Mouse (Mus musculus) limb, embryonic 14.5 days (tissue): ENCODE measurements around the gene Cracr2b. TPM values are rescaled to one million over a fixed set of nuclear protein-coding genes. Genes with fewer than 3 reads are reported as not detected.

Experiments
- ATAC-seq: fragments of 200-750 bp; cut with Nextera tagmentation; 2 replicates; pipeline ENCODE4 v1.8.0; 2017; ENCODE audit warnings: low read depth, moderate number of reproducible peaks, moderate TSS enrichment; ENCODE audit not compliant: low FRiP score
- DNase-seq: peaks from one replicate; pipeline ENCODE4 v3.0.0-alpha.2; 2015; ENCODE audit warnings: low spot score
- H3K27ac ChIP-seq: fragments of 300-500 bp; sonication (generic); replicated peaks from 2 replicates; pipeline ENCODE4 v1.5.1; 2014; ENCODE audit warnings: low read depth, mild to moderate bottlenecking, low read length, moderate library complexity, mixed read lengths
- H3K27me3 ChIP-seq: fragments of 300-500 bp; sonication (generic); 2 replicates; pipeline ENCODE4 v1.6.1; 2014; ENCODE audit warnings: low read length, mixed read lengths; ENCODE audit not compliant: control insufficient read depth, insufficient read depth
- H3K36me3 ChIP-seq: fragments of 300-500 bp; sonication (generic); 2 replicates; pipeline ENCODE4 v1.6.1; 2014; ENCODE audit warnings: mild to moderate bottlenecking, low read length, moderate library complexity, mixed read lengths; ENCODE audit not compliant: control insufficient read depth, insufficient read depth
- H3K4me1 ChIP-seq: fragments of 300-500 bp; sonication (generic); 2 replicates; pipeline ENCODE4 v1.6.1; 2014; ENCODE audit warnings: antibody characterized with exemption, low read length, mixed read lengths; ENCODE audit not compliant: control insufficient read depth, insufficient read depth
- H3K4me2 ChIP-seq: fragments of 300-500 bp; sonication (generic); replicated peaks from 2 replicates; pipeline ENCODE4 v1.6.1; 2014; ENCODE audit warnings: low read depth, mild to moderate bottlenecking, low read length, moderate library complexity; ENCODE audit not compliant: severe bottlenecking
- H3K4me3 ChIP-seq: fragments of 300-500 bp; sonication (generic); replicated peaks from 2 replicates; pipeline ENCODE4 v1.5.1; 2014; ENCODE audit warnings: low read length
- H3K9ac ChIP-seq: fragments of 300-500 bp; sonication (generic); 2 replicates; pipeline ENCODE4 v1.6.1; 2014; ENCODE audit warnings: mild to moderate bottlenecking, low read depth, low read length, moderate library complexity; ENCODE audit not compliant: severe bottlenecking
- H3K9me3 ChIP-seq: fragments of 300-500 bp; sonication (generic); 2 replicates; pipeline ENCODE4 v1.6.1; 2016; ENCODE audit warnings: low read length; ENCODE audit not compliant: control insufficient read depth
- POLR2A ChIP-seq: fragments of 200-500 bp; IDR thresholded peaks from 2 replicates; pipeline ENCODE4 v1.8.0; 2012; ENCODE audit warnings: inconsistent platforms, mild to moderate bottlenecking, moderate library complexity, borderline replicate concordance; ENCODE audit not compliant: insufficient read depth, insufficient read length; ENCODE audit errors: extremely low read depth
- WGBS: fragments of 180-500 bp; shearing (Covaris S2); extraction: QIAGEN DNeasy Blood & Tissue Kit; methylation state at CpG from one replicate; pipeline ENCODE4 v1.1.7; 2014; 5-methylcytosine and 5-hydroxymethylcytosine counted together
- polyA plus RNA-seq, 2 experiments: library from polyadenylated mRNA; depleted of rRNA in 1 of 2; stranded (reverse) in 1 of 2; unstranded in 1 of 2; fragments of >200 nt; fragmentation: Nextera tagmentation in 1 of 2; extraction: Ambion mirVana in 1 of 2; gene quantifications; 2 replicates each; pipeline versions ENCODE4 v1.2.1 to v1.2.3; 2012 to 2014

The Cracr2b gene
- polyA plus RNA-seq, 2 experiments, result 8.3 to 12.1 TPM

- H3K4me3 ChIP-seq, result no peak overlapping the region
- no peak overlapping the region for H3K27ac ChIP-seq
- ATAC-seq (no peak), DNase-seq (no peak)
- no peaks in the 10 kb centered on the region for H3K4me1 ChIP-seq
- H3K27me3 ChIP-seq, result no peaks in the 10 kb centered on the region
- no peak overlapping the region for H3K4me2 ChIP-seq
- no peak overlapping the region for H3K9ac ChIP-seq
- no peaks in the 10 kb centered on the region for H3K9me3 ChIP-seq
- TF ChIP-seq POLR2A, result no peak
- H3K36me3 ChIP-seq, result peaks cover 19% of the 10 kb centered on the region
These were observed 47.3 kb downstream of the Cracr2b start for GRCm38 (mm10) chr7:141508160-141508559.

GRCm38 (mm10) chr7:141510196-141510595, 49.3 kb downstream of the Cracr2b start:
- Histone ChIP-seq H3K4me2 (no peak overlapping the region), H3K27me3 (no peaks in the 10 kb centered on the region), H3K4me3 (no peak overlapping the region), H3K27ac (no peak overlapping the region), H3K9me3 (no peaks in the 10 kb centered on the region), H3K36me3 (peaks cover 31% of the 10 kb centered on the region), H3K4me1 (no peaks in the 10 kb centered on the region), H3K9ac (no peak overlapping the region)
- ATAC-seq (no peak), DNase-seq (no peak)
- no peak for TF ChIP-seq POLR2A
- 94% methylated on average over 5 of the region's 5 CpGs for WGBS

GRCm38 (mm10) chr7:141510681-141511191, 49.8 kb downstream of the Cracr2b start:
- no peak for DNase-seq
- Histone ChIP-seq H3K9me3 (no peaks in the 10 kb centered on the region), H3K36me3 (peaks cover 34% of the 10 kb centered on the region), H3K27me3 (no peaks in the 10 kb centered on the region), H3K4me3 (no peak overlapping the region), H3K27ac (no peak overlapping the region), H3K9ac (no peak overlapping the region), H3K4me1 (no peaks in the 10 kb centered on the region), H3K4me2 (no peak overlapping the region)
- 69% methylated on average over 8 of the region's 8 CpGs for WGBS
- TF ChIP-seq POLR2A, result no peak
- peak; percentile 26; the same call in 1 of the 2 replicates for ATAC-seq

Other genes starting within 250 kb of the Cracr2b start
- 6.6 and 6.9 TPM in 2 replicates for gene Lmntd2, start 247.0 kb upstream of the Cracr2b start, polyA plus RNA-seq (2012; rRNA removed)
- 0.95 and 1.7 TPM in 2 replicates for gene Lmntd2, start 247.0 kb upstream of the Cracr2b start, polyA plus RNA-seq (2014; fragmentation: Nextera tagmentation; extraction: Ambion mirVana)
- 40.0 and 44.8 TPM in 2 replicates for gene Rassf7, start 245.2 kb upstream of the Cracr2b start, polyA plus RNA-seq (2012; rRNA removed)
- gene Rassf7, start 245.2 kb upstream of the Cracr2b start, polyA plus RNA-seq (2014; fragmentation: Nextera tagmentation; extraction: Ambion mirVana), result 30.9 and 31.7 TPM in 2 replicates
- gene Phrf1, start 232.3 kb upstream of the Cracr2b start, polyA plus RNA-seq (2012; rRNA removed), result 37.6 and 42.6 TPM in 2 replicates
- 65.9 and 72.7 TPM in 2 replicates for gene Phrf1, start 232.3 kb upstream of the Cracr2b start, polyA plus RNA-seq (2014; fragmentation: Nextera tagmentation; extraction: Ambion mirVana)
- gene Irf7, start 194.6 kb upstream of the Cracr2b start, polyA plus RNA-seq (2012; rRNA removed), result 3.2 and 4.6 TPM in 2 replicates
- gene Irf7, start 194.6 kb upstream of the Cracr2b start, polyA plus RNA-seq (2014; fragmentation: Nextera tagmentation; extraction: Ambion mirVana), result 2.1 TPM in 2 replicates
- 0.29 and 0.35 TPM in 2 replicates for gene Cdhr5, start 184.3 kb upstream of the Cracr2b start, polyA plus RNA-seq (2012; rRNA removed)
- gene Cdhr5, start 184.3 kb upstream of the Cracr2b start, polyA plus RNA-seq (2014; fragmentation: Nextera tagmentation; extraction: Ambion mirVana), result 0.18 and 0.43 TPM in 2 replicates
- gene Sct, start 182.0 kb upstream of the Cracr2b start, polyA plus RNA-seq (2012; rRNA removed), result 17.5 and 17.6 TPM in 2 replicates
- gene Sct, start 182.0 kb upstream of the Cracr2b start, polyA plus RNA-seq (2014; fragmentation: Nextera tagmentation; extraction: Ambion mirVana), result 14.2 and 17.3 TPM in 2 replicates
- gene Drd4, start 169.1 kb upstream of the Cracr2b start, polyA plus RNA-seq (2012; rRNA removed), result 3.1 and 4.0 TPM in 2 replicates
- 1.5 and 2.0 TPM in 2 replicates for gene Drd4, start 169.1 kb upstream of the Cracr2b start, polyA plus RNA-seq (2014; fragmentation: Nextera tagmentation; extraction: Ambion mirVana)
- gene Deaf1, start 133.4 kb upstream of the Cracr2b start, polyA plus RNA-seq (2012; rRNA removed), result 47.0 TPM in 2 replicates
- gene Deaf1, start 133.4 kb upstream of the Cracr2b start, polyA plus RNA-seq (2014; fragmentation: Nextera tagmentation; extraction: Ambion mirVana), result 82.6 and 89.1 TPM in 2 replicates
- 55.6 and 59.5 TPM in 2 replicates for gene Tmem80, start 133.4 kb upstream of the Cracr2b start, polyA plus RNA-seq (2012; rRNA removed)
- 23.4 and 23.6 TPM in 2 replicates for gene Tmem80, start 133.4 kb upstream of the Cracr2b start, polyA plus RNA-seq (2014; fragmentation: Nextera tagmentation; extraction: Ambion mirVana)
- gene Eps8l2, start 122.2 kb upstream of the Cracr2b start, polyA plus RNA-seq (2012; rRNA removed), result 20.3 and 22.4 TPM in 2 replicates
- 17.0 and 19.0 TPM in 2 replicates for gene Eps8l2, start 122.2 kb upstream of the Cracr2b start, polyA plus RNA-seq (2014; fragmentation: Nextera tagmentation; extraction: Ambion mirVana)
- 161 and 188 TPM in 2 replicates for gene Taldo1, start 68.9 kb upstream of the Cracr2b start, polyA plus RNA-seq (2012; rRNA removed)
- 238 and 243 TPM in 2 replicates for gene Taldo1, start 68.9 kb upstream of the Cracr2b start, polyA plus RNA-seq (2014; fragmentation: Nextera tagmentation; extraction: Ambion mirVana)
- gene Gatd1, start 47.0 kb upstream of the Cracr2b start, polyA plus RNA-seq (2012; rRNA removed), result 92.3 and 108 TPM in 2 replicates
- gene Gatd1, start 47.0 kb upstream of the Cracr2b start, polyA plus RNA-seq (2014; fragmentation: Nextera tagmentation; extraction: Ambion mirVana), result 49.0 and 51.2 TPM in 2 replicates
- 1.8 TPM in 2 replicates for gene Cend1, start 31.6 kb upstream of the Cracr2b start, polyA plus RNA-seq (2012; rRNA removed)
- 0.66 and 0.75 TPM in 2 replicates for gene Cend1, start 31.6 kb upstream of the Cracr2b start, polyA plus RNA-seq (2014; fragmentation: Nextera tagmentation; extraction: Ambion mirVana)
- gene Slc25a22, start 23.2 kb upstream of the Cracr2b start, polyA plus RNA-seq (2012; rRNA removed), result 75.1 and 104 TPM in 2 replicates
- gene Slc25a22, start 23.2 kb upstream of the Cracr2b start, polyA plus RNA-seq (2014; fragmentation: Nextera tagmentation; extraction: Ambion mirVana), result 22.8 and 32.2 TPM in 2 replicates
- gene Pidd1, start 17.1 kb upstream of the Cracr2b start, polyA plus RNA-seq (2012; rRNA removed), result 25.0 and 43.0 TPM in 2 replicates
- gene Pidd1, start 17.1 kb upstream of the Cracr2b start, polyA plus RNA-seq (2014; fragmentation: Nextera tagmentation; extraction: Ambion mirVana), result 6.9 and 8.2 TPM in 2 replicates
- gene Rplp2, start 13.7 kb upstream of the Cracr2b start, polyA plus RNA-seq (2012; rRNA removed), result 909 and 1,375 TPM in 2 replicates
- gene Rplp2, start 13.7 kb upstream of the Cracr2b start, polyA plus RNA-seq (2014; fragmentation: Nextera tagmentation; extraction: Ambion mirVana), result 1,364 and 1,396 TPM in 2 replicates
- gene Pnpla2, start 5.9 kb upstream of the Cracr2b start, polyA plus RNA-seq (2012; rRNA removed), result 14.8 and 16.4 TPM in 2 replicates
- 14.5 and 14.8 TPM in 2 replicates for gene Pnpla2, start 5.9 kb upstream of the Cracr2b start, polyA plus RNA-seq (2014; fragmentation: Nextera tagmentation; extraction: Ambion mirVana)
- gene Cd151, start 6.3 kb downstream of the Cracr2b start, polyA plus RNA-seq (2012; rRNA removed), result 100 and 125 TPM in 2 replicates
- 44.2 and 44.4 TPM in 2 replicates for gene Cd151, start 6.3 kb downstream of the Cracr2b start, polyA plus RNA-seq (2014; fragmentation: Nextera tagmentation; extraction: Ambion mirVana)
- gene Polr2l, start 14.0 kb downstream of the Cracr2b start, polyA plus RNA-seq (2012; rRNA removed), result 27.5 and 32.1 TPM in 2 replicates
- 59.4 and 61.0 TPM in 2 replicates for gene Polr2l, start 14.0 kb downstream of the Cracr2b start, polyA plus RNA-seq (2014; fragmentation: Nextera tagmentation; extraction: Ambion mirVana)
- gene Tspan4, start 14.1 kb downstream of the Cracr2b start, polyA plus RNA-seq (2012; rRNA removed), result 101 and 165 TPM in 2 replicates
- gene Tspan4, start 14.1 kb downstream of the Cracr2b start, polyA plus RNA-seq (2014; fragmentation: Nextera tagmentation; extraction: Ambion mirVana), result 77.9 and 79.4 TPM in 2 replicates
- gene Chid1, start 78.8 kb downstream of the Cracr2b start, polyA plus RNA-seq (2012; rRNA removed), result 41.8 and 46.8 TPM in 2 replicates
- gene Chid1, start 78.8 kb downstream of the Cracr2b start, polyA plus RNA-seq (2014; fragmentation: Nextera tagmentation; extraction: Ambion mirVana), result 43.5 and 46.3 TPM in 2 replicates
- gene Ap2a2, start 101.1 kb downstream of the Cracr2b start, polyA plus RNA-seq (2012; rRNA removed), result 39.5 and 43.7 TPM in 2 replicates
- 71.6 and 81.4 TPM in 2 replicates for gene Ap2a2, start 101.1 kb downstream of the Cracr2b start, polyA plus RNA-seq (2014; fragmentation: Nextera tagmentation; extraction: Ambion mirVana)
- gene Muc6, start 194.2 kb downstream of the Cracr2b start, polyA plus RNA-seq (2012; rRNA removed), result 0.06 and 0.09 TPM in 2 replicates
- 0.12 and 0.18 TPM in 2 replicates for gene Muc6, start 194.2 kb downstream of the Cracr2b start, polyA plus RNA-seq (2014; fragmentation: Nextera tagmentation; extraction: Ambion mirVana)
- 2.6 and 2.7 TPM in 2 replicates for gene Muc2, start 229.2 kb downstream of the Cracr2b start, polyA plus RNA-seq (2012; rRNA removed)
- 0.43 and 1.3 TPM in 2 replicates for gene Muc2, start 229.2 kb downstream of the Cracr2b start, polyA plus RNA-seq (2014; fragmentation: Nextera tagmentation; extraction: Ambion mirVana)